Mouse (Mus musculus) gastrocnemius, postnatal 36 days (tissue): ENCODE results near the gene Fam81a. TPM values are rescaled to one million over a fixed set of nuclear protein-coding genes. Genes with fewer than 3 reads are reported as not detected.

Source experiments
- DNase-seq, 2 experiments: peaks; one replicate each; pipeline ENCODE4 v3.0.0; 2022
- intact Hi-C: fragments of 180-260 bp; cut with DNase I; formaldehyde crosslinking; loops from one replicate; pipeline ENCODE4 v1.15.1; 2025
- total RNA-seq, 2 experiments: library from RNA; stranded (reverse); gene quantifications; 2 replicates each; pipeline ENCODE4 v1.2.3; 2021

The Fam81a gene
- total RNA-seq, 2 experiments from 2014 or later: 0.62 to 1.6 TPM

DNA sequence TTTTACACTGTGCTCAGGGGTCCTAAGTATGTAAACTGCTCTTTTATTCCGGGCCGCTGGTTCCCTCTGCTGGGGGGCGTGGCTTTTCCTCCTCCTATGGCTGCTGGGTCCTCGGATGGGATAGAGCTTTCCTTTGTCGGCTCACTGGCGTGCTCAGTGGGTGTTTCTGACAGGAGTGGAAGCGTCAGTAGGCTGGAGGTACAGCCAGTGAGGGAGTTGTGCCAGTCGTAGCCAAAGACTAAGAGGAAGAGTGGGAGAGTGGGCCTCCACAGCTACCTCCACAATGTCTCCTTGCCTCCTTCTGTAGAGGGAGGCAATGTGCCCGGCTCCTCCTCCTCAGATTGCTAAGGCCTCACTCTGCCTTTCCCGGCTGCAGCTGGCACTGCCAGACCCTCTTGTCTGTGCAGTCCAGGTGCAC is 30.5 kb downstream of the Fam81a start:
- intact Hi-C loops: no loop called here
- no peak for DNase-seq

DNA sequence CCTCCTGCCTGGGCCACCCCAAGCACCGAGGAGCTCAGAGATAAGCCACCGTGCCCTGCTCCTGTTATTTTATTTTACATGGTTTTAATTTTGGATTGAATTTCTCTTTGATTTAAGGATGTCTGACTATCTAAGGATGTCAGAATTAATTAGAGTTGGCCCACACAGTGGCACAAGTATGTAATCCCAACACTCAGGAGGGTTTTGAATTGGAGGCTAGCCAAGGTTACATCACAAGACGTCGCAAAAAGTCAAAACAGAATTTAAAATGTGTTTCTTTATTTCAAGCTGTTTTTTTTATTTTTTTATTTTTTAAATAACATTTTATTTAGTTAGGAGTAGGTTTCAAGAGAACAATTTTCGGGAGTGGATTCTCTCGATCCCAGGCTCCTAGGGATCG is 31.5 kb downstream of the Fam81a start:
- no peak for DNase-seq
- intact Hi-C loops: no loop called here

DNA sequence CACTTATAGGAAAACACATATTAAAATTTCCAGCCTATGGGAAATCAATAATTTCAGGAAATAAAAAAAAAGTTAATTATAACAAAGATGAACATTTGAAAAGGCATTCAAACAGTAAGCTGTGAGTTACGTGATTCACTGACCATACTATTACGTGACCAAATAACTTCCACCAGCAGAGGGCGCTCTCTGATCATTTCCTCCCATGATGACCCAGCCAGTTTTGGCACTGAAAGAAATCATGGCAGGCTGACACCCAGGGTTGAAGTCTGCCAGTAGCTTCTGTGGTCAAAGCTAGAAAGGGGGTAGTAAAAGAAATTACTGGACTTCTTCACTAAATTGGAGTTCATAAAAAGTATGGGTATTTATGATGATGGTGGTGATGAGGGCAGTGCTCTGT is 33.1 kb downstream of the Fam81a start:
- intact Hi-C loops: loop anchor here (2.0 kb wide), 1 partner anchor 286 kb away; no protein-coding TSS in a partner anchor

DNA sequence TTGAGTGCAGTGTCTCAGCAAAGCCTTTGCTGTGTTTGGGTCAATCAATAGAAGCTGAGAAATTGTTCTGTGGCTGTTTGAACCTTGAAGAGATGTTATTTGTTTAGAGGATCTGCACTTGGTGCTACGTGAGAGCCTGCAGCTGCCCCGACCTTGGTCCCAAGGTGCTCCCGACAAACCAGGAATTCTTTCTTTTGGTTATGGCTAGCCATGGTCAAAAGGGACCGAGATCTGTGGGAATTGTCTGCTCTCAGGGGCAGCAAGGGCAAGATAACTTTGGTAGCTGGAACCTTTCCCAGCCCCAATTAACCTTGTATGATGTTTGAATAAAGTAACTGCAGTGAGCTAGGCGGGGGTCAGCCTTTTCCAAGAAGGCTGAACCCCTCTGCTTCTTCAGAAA is 34.2 kb downstream of the Fam81a start:
- intact Hi-C loops: loop anchor here (2.0 kb wide), 1 partner anchor 287 kb away; no protein-coding TSS in a partner anchor
- DNase-seq: no peak

More for the DNA sequence above, 33.1 kb downstream of the Fam81a start:
- DNase-seq: peak; percentile 50 to 67

DNA sequence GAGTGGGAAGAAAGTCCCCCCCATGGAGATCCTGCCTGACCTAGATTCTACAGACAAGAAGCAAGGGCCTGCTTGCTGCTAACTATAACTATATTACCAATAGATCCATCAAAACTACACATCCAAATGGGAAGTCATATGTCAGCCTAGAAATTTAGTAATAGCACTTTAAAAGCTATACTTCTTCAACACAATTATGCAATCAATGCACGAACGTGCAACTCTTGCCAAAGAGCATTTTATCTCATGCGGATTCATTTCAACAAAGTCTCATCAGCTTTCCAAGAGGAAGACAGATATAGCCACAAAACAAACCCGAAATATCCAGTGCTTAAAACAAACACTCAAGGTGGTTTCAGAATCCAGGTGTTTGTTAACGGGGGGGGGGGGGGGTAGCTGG is 36.8 kb downstream of the Fam81a start:
- intact Hi-C loops: no loop called here
- DNase-seq: no peak

DNA sequence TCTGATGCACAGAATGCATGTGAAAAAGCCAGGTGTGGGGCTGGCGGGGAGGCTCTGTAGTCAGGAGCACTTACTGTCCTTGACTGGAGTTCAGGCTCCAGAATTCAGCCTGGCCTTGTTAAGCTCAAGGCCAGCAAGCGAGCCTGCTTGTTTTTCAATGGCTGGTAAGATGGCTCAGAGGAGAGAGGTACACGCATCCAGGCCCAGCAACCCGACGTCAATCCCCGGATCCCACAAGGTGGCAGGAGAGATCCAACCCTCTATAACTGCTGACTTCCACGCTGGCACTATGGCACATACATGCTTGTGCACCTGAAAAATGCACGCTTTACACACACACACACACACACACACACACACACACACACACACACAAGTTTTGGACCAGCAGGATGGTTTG is 39.3 kb downstream of the Fam81a start:
- no peak for DNase-seq
- intact Hi-C loops: no loop called here

DNA sequence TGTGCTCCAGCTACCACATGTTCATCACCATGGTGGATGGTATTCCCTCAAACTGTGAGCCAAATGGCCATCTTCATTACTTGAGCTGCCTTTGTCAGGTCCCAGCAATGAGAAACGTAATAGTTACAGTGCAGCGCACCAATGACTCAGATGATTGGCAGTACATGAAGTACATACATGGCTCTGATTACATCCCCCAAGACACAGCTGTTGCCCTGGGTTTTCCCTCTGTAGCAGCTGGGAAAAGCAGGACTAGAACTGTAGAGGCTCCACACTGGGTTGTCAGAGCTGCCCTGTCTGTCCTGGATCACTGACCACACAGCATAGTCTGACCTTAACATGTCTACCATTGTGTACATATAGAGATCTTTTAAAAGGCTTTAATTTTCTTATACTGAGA is 44.8 kb downstream of the Fam81a start:
- DNase-seq: no peak
- intact Hi-C loops: no loop called here

DNA sequence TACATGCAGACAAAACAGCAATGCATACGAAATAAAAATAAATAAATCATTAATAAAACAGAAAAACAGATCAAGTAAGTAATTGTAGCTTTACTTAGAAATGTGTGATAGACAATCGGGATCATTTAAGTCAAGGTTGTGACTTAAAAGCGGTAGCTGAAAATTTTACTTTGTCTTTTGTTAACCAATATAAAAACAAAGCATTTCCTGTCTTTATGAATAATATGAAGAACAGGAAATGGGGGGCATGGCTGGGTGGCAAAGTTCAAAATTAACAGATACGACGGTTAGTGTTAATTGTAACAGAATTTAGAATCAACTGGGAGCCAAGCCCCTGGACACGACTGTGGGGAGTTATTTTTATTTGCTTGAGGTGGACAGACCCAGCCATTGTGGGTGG is 47.3 kb downstream of the Fam81a start:
- intact Hi-C loops: no loop called here
- no peak for DNase-seq

DNA sequence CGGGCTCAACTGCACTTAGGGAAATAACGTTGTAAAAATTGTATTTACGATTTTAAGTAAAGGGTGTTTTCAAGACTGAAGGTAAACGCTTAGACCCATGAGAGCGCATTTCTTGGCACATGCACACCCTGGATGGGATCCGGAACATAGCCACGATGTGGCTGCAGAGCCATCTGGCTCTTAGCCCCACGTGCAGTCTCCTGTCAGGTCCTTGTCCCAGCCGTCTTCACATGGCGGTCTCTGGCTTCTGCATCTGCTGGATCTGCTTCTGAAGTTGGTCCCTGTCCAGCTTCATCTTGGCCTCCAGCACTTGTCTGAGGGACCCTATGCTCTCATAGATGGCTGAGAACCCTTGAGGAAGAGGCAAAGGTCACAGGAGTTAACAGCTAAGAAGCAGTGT is 51.8 kb downstream of the Fam81a start:
- intact Hi-C loops: no loop called here

DNA sequence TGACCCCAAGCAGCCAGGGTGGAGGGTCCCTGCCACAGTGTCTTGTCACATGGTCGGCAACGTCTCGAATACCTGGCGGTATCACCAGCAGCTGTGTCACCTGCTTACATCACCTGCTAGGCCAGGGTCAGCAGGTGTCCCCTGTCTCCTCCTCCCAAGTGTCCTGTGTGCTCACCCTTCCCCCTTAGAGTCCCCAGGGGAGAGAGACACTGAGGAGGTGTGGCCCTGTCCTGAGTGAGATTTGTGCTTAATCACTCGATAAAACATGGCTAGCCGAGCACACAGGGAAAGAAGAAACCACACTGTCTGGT is 53.6 kb downstream of the Fam81a start:
- no peak for DNase-seq

More for the DNA sequence above, 51.8 kb downstream of the Fam81a start:
- no peak for DNase-seq

DNA sequence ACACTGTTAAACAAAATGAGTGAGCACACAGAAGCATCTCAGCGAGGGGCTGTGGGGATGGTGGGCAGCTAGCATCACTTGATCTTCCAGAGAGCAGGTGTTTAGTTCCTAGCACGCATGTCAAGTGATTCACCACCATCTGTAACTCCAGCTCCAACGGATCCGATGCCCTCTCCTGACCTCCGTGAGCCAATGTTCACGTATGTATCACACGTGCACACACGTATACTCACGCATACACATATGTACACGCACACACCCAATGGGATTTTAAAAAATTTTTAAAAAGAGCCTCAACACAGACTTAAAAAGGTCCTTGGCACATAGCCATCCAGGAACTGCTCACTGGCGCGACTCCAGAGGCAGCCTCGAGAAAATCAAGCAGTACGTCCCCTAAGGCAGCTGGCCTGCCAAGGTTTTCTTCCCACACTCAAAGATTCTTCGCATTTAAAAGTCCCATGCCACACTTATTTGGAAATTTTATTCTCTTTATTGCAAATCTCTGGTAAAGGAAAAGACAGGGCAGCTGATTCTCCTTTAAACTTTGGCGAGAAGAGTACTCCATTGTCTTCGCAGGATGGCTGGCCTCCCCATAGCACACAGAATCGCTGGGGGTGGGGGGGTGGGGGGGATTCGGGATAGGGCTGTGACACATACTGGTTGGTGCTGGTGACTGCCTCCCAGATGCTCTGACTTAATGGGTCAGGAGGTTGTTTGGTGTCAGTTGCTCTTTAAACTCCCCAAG is 54.1 kb downstream of the Fam81a start:
- DNase-seq: peak in 1 of 2 experiments; percentile 12
- intact Hi-C loops: no loop called here

More for the DNA sequence above, 53.6 kb downstream of the Fam81a start:
- intact Hi-C loops: no loop called here

DNA sequence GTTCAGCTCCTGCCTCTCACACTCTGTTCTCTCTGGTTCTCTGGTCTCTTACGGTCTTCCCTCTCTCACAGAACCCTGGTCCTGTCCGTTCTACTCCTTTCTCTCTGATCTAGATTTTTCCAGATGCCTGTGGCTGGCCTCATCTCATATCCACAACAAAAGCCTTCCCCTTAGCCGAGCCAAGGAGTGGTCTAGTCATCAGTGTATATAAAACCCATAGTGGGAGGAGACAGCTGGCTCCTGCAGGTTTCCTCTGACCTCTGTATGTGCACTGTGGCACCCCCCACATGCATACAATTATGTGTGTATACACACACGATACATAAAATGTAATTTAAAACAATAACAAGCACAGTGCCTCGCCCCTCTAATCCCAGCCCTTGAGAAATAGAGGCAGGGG is 55.0 kb downstream of the Fam81a start:
- DNase-seq: no peak
- intact Hi-C loops: no loop called here

DNA sequence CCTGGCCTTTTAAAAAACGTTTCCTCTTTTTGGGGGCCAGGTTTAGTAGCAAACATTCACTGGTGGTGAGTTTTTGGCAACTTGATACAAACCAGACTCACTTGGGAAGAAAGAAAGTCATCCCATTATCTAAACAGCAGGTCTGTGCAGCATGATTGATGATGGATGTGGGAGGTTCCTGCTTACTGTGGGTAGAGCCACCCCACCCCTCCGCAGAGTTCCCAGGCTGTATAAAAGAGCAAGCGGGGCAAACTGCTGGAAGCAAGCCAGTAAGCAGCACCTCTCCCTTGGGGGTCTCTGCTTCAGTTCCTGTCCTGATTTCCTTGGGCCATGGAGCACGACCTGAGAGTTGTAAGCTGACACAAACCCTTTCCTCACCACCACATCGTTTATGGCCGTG is 56.3 kb downstream of the Fam81a start:
- DNase-seq: no peak
- intact Hi-C loops: no loop called here

DNA sequence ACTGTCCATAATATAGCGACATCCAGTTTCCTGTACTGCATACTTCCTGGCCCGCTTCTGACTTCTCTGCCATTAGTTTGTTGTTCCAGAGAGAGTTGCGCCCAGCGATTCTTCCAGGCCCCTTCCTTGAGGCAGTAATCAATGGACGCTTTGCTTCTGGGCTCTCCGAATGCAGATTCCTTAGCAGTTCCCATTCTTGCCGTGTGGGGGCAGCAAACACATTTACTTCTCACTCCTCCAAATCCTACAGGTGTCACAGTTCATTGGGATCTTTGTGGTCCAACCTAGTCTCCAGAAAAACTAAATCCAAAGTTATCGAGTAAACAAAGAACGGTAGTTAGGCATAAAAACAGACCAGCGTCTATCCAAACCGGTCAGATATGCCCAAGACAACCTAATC is 58.3 kb downstream of the Fam81a start:
- no peak for DNase-seq
- intact Hi-C loops: no loop called here

DNA sequence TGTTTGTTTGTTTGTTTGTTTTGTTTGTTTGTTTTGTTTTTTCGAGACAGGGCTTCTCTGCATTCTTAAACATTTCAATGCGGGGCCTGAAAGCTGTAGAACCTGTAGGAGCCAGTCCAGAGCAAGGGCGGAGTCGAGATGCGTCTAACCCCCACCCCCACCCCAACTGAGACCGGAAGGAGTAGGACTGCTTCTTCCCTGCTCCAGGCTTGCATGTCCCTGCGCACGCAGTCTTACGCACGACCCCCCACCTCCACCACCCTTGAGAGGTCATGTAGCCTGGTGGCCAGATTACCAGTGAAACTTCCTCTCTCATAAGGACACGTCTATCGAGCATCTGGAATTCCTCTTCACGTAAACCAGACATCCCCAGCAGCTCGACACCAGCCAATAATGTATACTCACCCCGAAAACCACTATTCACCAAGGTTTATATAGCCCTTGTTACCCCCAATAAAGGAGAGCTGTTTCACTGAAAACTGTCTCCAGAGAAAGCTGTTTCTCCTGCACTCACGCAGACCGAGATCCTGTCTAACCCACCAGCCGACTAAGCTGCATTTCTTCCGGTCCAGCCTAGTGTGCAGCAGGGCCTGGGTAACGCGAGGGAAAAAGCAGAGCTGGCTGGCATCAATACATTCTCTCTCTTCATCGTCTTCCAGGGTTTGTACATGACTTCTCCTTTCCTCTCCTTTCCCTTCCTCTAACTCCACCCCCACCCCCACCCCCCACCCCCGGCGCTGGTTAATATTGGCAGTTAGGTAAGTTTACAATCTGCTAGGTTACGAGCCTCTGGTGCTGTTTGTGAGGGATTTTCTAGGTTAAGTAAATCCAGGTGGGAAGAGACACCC is 59.8 kb downstream of the Fam81a start:
- no peak for DNase-seq
- intact Hi-C loops: no loop called here

DNA sequence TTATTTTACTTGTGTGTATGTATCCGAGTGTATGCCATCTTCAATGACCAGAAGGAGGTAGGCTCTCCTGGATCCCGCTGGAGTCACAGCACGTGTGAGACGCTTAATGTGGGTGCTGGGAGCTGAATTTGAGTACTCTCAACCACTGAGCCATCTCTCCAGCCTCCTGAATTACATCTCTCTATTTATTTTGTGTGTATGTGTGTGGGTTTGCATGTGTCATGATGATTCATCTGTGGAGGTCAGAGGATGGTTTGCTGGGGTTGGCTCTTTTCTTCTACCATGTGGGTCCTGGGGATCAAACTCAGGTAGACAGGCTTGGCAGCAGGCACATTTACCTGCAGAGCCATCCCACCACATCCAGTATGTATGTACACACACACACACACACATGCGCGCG is 60.6 kb downstream of the Fam81a start:
- DNase-seq: no peak
- intact Hi-C loops: no loop called here

DNA sequence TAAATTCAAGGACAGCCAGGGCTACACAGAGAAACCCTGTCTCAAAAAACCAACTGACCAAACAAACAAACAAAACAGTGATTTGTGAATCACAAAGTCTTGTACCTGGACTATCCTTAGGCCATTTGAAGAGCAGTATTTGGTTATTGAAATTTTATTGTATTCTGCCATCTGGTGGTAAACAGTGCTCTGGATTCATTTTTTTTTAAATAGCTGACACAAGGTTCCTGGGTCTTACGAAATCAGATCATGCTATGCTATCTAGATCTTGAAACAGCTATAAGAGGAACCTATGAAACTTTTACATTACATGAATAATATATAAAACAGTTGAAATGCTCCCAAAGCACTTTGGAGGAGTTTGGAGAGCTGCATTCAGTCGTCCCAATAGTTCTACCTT is 61.4 kb downstream of the Fam81a start:
- no peak for DNase-seq
- intact Hi-C loops: no loop called here

DNA sequence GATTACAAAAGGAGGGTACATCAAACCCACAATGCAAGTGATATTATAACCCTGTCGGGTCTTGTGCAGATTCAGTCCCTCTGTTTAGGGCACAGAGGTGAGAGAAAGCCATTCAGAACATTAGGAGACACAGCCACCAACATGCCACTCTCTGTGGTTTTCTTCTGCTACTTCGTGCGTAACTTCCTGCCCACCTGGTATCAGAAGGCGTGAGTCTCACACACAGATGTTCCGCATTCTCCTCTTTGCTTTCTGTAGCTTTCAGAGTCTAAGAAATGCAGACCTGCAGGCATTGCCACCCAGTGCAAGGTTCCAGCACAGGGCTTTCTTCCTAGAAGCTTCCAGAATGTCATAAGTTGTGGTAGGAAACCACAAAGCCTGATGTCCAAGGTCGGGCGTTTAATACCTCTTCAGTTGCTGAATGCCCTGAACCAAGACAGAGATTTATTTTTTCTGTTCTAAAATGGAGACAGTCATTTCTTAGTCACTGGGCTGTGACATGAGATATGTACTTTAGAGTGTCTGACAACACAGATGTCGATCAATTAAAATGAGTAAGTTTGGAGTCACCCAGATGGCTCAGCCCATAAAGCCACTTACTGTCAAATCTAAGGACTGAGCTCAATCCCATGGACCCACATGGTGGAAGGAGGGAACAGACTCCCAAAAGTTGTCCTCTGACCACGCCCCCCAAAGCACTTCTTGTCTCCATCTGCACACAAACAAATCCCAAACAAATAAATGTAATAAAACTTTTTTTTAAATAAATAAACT is 62.1 kb downstream of the Fam81a start:
- intact Hi-C loops: no loop called here
- DNase-seq: no peak

DNA sequence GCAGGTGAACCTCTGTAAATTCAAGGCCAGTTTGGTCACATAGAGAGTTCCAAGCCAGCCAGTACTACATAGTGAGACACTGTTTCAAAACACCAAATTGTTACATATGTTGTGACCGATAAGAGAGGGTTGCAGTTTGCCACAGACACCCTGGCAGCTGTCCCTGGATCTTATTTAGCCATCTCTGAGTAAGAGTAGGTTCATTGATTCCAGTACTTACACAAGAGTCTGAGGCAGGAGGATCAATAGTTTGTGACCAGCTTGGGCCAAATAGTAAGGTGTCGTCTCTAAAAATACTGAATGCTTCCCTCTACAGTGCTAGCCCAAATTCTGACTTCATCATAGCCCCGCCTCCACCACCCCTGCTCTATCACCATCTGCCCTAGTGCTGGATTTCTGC is 64.3 kb downstream of the Fam81a start:
- intact Hi-C loops: loop anchor here (5.0 kb wide), 1 partner anchor 51 kb away; no protein-coding TSS in a partner anchor
- DNase-seq: no peak

DNA sequence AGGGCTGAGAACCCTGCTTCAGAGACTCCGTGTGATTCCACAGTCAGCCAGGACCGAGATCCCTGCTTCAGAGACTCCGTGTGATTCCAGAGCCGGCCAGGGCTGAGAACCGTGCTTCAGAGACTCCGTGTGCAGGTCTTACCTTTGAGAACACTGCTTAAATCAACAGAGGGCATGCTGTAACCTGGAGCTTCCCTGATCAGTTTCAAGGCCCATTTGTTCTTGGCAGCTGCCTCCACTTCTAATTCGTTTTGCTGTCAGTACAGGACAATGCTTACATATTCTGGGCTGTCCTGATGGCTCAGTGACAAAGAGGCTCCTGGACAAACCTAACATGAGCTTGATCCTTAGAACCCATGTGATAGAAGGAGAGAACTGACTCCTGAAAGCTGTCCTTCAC is 65.2 kb downstream of the Fam81a start:
- DNase-seq: no peak
- intact Hi-C loops: loop anchor here (5.0 kb wide), 1 partner anchor 50 kb away; no protein-coding TSS in a partner anchor

DNA sequence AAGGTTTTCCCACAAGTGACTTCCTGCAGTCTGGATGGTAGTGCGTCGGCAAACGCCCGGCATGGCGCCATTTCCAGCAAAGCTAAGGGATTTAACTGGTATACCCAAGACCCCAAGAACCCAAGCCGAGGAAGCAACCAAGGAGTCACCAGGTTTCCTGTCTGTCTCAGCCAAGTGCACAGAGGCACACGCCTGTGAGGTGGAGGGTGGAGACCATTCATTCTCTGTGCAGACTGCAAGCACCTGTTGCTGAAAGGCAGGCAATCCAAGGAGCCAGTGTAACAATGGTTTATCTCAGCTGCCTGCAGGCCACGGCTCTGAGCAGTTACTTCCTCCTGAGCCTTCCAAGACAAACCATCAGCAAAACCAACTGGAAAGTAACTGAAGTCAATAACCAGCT is 70.0 kb downstream of the Fam81a start:
- no peak for DNase-seq
- intact Hi-C loops: no loop called here
